Mouse (Mus musculus): ENCODE results near the gene Smyd3.

The Smyd3 gene

DNA sequence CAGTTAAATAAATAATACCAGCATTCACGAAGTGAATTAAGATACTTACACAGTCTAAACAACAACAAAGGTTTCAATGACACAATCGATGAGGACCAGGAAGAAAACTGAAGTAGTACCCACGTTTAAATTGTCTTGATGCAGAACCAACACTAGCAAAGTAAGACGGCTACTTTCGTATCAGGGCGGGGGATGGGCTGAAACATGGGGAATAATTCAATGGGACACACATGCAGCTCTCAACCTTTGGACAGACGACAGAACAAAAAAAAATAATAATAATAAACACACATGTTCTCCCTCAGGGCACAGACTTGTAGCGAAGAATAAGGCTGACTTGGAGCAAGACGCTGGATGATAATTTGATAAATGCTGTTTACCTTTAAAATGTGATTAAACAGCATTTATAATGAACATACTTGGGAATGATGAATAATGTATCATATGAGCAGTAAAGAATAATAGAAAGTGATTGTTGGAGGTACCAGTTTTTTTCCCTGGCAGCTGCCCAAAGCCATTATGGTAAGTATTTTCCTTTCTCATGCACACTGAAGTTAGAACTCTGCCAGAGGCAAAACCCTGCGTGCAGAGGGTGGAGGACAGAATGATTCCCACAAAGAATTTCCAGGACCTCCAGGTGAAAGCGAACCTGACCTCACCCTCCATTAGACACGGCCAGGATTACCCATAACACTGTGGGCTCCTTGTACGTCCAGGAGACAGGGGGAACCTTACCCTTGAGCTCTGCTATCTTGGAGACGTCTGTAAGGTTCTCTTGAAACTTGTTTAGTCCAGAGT lies 340.8 kb downstream of the Smyd3 start:
- DNase-seq (ENCODE audit: low read depth, low spot score), result no peak

GRCm38 (mm10) chr1:179174241-179174640 lies 343.6 kb downstream of the Smyd3 start:
- no peak for DNase-seq (ENCODE audit: low read depth, low spot score)

DNA sequence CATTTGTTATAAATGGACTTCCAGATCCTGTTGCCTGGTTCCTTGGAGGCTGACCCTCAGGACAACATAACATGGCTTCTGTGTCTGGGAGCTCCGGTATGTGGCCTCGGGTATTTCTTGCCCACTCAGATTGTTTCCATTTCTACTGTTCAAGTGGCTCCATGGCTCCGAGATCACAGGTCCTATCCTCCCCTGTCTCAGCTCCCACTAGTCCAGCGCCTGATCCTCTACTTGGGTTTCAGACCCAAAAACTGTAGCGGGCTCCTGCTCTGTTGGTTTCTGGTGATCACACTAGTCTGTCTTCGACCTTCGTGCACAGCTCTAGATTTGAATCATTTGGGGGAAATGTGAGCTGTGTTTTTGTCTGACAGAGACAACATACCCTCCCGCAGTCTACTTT lies 347.3 kb downstream of the Smyd3 start:
- no peak for DNase-seq (ENCODE audit: low read depth, low spot score)

- DNase-seq (ENCODE audit: low read depth, low spot score), result no peak
Measured at GRCm38 (mm10) chr1:179169749-179170148, 348.1 kb downstream of the Smyd3 start.

GRCm38 (mm10) chr1:179169161-179169560 lies 348.7 kb downstream of the Smyd3 start:
- DNase-seq (ENCODE audit: low read depth, low spot score), result no peak

GRCm38 (mm10) chr1:179164219-179164618 lies 353.6 kb downstream of the Smyd3 start:
- peak; percentile 5 for DNase-seq (ENCODE audit: low read depth, low spot score)

DNA sequence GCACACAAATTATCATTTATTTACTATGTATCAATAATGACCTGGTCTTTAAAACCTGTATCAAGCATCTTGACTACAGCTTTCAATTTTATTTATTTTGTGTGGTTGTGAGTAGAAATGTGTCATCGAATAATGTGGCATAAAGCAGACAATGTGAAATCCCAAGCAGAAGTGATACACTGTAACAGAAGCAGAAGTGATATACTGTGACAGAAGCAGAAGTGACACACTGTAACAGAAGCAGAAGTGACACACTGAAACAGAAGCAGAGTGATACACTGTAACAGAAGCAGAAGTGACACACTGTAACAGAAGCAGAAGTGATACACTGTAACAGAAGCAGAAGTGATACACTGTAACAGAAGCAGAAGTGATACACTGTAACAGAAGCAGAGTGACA lies 355.1 kb downstream of the Smyd3 start:
- DNase-seq (ENCODE audit: low read depth, low spot score), result peak; percentile 17

DNA sequence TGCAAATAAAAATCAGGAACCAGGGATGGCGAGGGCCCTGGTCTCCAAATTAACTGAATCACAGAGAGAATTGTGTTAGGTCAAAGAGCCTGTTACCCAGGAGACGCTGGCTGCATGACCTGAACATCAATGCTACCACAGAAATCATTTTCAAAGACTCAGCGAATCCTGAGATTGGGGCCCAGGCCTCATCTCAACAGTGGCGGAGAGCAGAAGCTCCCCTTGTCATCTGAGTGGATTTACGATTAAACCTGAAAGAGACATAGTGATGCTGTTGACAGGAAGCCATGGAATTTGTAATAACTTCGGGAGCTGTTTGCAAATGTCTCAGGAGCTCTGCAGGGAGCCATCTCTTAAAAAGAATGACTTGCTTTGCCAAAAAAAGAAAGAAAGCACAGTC lies 355.9 kb downstream of the Smyd3 start:
- no peak for DNase-seq (ENCODE audit: low read depth, low spot score)

GRCm38 (mm10) chr1:179160697-179161096 lies 357.1 kb downstream of the Smyd3 start:
- no peak for DNase-seq (ENCODE audit: low read depth, low spot score)

DNA sequence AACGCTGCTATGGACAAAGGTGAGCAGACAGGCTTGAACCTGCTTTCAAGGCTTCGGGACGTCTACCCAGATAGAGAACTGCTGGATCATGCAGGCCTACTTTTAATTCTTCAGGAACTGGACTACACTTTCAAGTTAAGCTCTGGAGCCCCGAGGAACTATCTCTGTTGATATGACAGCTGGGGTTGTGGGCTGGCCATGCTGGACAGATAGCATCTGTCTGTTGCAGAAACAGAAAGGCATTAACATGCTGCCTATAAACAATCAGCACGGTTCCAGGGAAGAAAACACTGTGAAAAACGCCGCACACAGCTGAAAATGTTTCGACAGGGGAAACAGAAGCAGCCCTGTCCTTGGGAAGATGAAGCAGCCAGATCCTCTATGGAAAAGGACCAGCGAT lies 365.5 kb downstream of the Smyd3 start:
- no peak for DNase-seq (ENCODE audit: low read depth, low spot score)

DNA sequence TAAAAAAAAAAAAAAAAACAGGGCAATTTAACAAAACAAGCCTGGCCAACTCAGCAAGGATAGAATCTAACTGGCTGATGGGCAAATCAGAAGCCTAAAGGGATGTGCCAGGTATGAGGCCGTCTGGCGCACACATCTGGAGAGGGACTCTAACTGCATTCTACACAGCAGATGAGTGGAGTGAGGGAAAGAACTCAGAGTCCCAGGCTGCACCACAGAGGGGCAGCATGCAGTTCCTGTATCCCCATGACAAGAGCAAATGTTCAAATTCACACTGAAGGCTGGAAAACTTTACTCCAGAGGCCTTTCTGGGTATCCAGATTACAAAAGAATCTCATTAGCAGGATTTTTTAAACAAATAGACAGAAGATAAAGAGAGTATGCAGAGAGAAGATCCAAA lies 366.6 kb downstream of the Smyd3 start:
- no peak for DNase-seq (ENCODE audit: low read depth, low spot score)

- no peak for DNase-seq (ENCODE audit: low read depth, low spot score)
Measured at GRCm38 (mm10) chr1:179149468-179150140, 368.2 kb downstream of the Smyd3 start.

DNA sequence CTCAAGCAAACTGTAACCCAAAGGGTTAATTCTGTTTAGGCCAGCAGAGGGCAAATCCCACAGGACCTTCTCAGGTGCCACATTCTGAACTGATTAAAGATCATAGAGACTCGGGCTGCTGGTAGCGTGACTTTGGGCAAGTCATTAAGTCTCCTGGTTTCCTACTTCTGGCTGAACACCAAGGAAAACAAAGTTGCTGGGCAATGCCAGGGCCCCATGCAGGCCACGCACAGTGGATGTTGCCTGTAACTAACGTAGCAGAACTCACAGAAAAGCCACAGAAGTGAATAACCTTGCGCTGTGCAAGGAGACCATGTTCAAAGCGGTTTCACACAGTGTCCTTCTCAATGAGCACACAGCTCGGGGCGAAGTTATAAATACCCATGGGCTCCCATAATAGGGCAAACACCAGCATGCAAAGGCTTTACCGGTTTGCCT lies 371.1 kb downstream of the Smyd3 start:
- no peak for DNase-seq (ENCODE audit: low read depth, low spot score)

DNA sequence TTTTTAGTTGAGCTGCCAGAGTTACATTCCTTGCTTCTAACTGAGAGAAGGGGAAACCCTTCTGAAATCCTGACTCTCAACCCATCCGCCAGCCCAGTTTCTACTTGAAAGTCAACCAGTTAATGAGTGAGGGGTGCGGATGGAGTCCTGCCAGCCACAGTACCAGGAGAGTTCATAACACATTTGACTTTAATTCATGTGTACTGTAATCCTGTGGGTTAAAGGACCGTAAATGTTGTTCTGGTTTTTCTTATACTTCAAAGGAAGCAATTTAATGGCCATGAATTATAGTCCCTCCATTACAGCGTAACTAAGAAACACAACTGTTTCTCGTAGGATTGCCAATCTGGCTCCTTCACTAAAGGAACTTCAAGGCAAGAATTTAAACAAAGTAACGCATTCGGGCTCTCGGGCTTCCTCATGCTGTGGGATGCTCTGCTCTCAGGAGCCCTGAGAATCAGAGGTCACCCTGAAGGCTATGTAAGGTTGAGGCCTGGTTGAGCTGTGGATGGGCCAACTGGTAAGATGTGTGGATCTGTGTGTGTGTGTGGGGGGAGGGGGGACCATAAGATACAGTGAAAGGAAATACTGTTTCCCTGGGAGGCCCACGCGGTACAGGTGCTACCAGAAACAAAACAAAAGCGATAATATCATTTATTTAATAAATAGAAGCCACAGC lies 374.5 kb downstream of the Smyd3 start:
- no peak for DNase-seq (ENCODE audit: low read depth, low spot score)

- DNase-seq (ENCODE audit: low read depth, low spot score), result peak; percentile 40
Measured at GRCm38 (mm10) chr1:179142177-179142576, 375.7 kb downstream of the Smyd3 start.

GRCm38 (mm10) chr1:179141071-179141650 lies 376.7 kb downstream of the Smyd3 start:
- no peak for DNase-seq (ENCODE audit: low read depth, low spot score)

DNA sequence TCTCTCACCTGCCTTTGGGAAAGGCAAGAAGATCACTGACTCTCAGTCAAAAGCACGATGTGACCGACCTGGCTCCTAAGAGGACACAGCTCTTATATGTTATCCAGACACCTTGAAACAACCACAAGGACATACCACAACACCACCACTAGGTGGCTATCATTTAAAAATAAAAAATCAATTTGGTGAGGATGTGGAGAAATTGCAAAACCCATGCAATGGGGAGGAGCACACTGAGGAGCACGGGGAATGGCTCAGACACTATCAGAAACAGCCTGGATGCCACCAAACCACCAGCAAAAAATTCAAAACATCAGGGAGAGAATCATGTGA lies 380.7 kb downstream of the Smyd3 start:
- DNase-seq (ENCODE audit: low read depth, low spot score), result no peak

- no peak for DNase-seq (ENCODE audit: low read depth, low spot score)
Measured at GRCm38 (mm10) chr1:179136461-179137144, 381.2 kb downstream of the Smyd3 start.

- no peak for DNase-seq (ENCODE audit: low read depth, low spot score)
Measured at GRCm38 (mm10) chr1:179129995-179130394, 387.8 kb downstream of the Smyd3 start.

GRCm38 (mm10) chr1:179126287-179126686 lies 391.6 kb downstream of the Smyd3 start:
- no peak for DNase-seq (ENCODE audit: low read depth, low spot score)

DNA sequence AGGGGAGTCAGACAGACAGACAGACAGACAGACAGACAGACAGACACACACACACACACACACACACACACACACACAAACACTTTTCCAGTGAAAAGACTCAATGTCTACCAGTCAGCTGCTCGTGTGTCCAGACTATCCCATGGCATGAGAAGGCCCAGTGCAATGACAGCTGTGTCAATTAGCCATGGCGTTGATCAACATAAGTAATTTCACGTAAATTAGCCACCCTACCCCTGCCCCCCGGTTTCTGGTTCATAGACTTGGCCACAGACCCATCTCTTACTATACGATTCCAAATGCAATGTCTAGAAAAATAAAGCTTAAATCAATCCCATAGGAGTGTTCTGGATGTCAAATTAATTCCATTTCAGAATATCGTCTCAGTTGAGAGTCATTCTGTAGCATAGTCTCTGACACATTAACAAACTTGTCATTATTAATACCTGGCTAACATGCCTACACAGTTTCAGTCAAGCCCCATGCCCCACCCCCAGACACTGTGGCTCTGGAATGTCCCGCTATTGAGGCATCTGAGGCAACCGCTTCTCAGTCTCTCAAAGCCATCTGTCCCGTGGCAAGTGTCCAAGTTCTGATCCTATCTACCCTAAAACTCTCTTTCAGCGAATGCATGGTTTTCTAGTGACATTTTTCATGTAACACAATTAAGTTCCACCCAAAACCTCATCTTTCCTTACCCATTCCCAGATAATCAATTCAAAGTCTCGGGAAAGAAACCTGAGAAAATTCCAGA lies 395.2 kb downstream of the Smyd3 start:
- DNase-seq (ENCODE audit: low read depth, low spot score), result no peak
